Mouse (Mus musculus): ENCODE measurements around the gene Kif21b.

The Kif21b gene

GRCm38 (mm10) chr1:136159830-136160229 is 28.6 kb downstream of the Kif21b start:
- DNase-seq (ENCODE audit: low spot score), result no peak

DNA sequence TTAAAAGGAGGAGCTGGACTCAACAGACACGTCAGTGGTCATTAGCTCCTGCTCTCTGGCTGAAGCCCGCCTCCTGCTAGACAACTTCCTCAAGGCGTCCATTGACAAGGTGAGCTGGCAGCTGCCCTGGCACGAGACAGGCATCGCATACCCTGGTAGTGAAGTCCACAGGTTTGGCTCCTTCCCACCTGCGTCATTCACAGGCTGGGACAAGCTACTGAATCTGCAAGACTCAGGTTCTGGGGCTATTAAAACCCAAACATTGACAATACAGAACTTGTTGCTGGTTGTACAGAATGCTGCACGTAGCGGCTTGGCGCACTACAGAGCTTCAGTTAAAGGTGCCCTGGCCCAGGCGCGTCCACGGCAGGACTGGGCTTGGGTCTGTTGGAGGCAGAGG is 29.1 kb downstream of the Kif21b start:
- DNase-seq (ENCODE audit: low spot score), result no peak

DNA sequence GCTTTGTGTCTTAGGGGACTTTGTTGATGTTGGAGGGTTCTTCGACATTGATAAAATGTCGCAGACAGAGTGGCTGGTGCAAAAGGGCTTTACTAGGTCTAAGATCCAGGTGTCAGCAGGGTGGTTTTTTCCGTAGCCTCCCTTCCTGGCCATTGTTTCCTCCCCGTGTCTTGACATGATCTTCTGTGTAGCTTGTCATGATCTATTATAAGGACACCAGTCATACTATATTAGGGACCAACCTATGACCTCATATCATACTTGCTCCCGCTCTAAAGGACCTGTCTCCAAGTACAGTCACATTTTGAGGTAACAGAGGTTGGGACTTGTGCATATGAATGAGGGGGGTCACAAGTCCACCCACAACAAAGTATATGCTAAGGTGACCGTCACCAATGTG is 29.7 kb downstream of the Kif21b start:
- no peak for DNase-seq (ENCODE audit: low spot score)

- no peak for DNase-seq (ENCODE audit: low spot score)
These were observed 30.2 kb downstream of the Kif21b start for GRCm38 (mm10) chr1:136161333-136161921.

- DNase-seq (ENCODE audit: low spot score), result no peak
These were observed 34.2 kb downstream of the Kif21b start for GRCm38 (mm10) chr1:136165436-136165835.

DNA sequence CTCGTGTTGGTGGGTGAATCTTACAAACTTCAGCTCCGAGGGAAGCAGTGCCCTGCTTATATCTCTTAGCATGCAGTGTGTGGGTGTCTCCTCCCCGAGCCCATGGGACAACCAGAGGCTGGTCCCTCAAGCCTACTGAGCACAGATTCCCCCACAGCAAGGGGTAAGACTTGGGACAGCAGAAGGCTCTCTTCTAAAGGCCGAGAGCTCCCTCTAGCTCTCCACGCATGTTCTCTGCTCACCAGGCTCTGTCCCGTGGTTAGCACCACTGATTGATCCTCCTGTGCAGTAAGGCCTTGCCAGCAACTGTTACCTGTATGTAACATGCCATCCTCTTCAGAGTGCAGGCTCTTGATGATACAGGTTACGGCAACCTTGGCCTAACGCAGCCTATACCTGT is 36.5 kb downstream of the Kif21b start:
- no peak for DNase-seq (ENCODE audit: low spot score)

DNA sequence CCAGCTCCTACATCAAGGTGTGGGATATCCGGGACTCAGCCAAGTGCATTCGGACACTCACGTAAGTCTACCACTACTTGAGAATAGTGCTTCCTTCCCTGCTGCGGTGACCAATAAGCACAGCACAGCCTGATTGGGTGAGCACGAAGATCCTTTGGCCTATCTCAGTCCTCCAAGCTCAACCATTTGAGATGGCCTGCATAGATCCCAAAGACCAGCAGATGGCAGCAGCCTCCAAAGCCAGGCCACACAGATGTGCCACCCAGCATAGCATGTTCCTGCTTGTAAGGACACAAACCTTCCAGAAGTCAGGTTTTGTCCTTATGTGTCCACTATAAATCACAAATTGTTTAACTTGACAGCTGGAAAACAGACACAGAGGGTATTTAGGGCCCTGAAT is 38.9 kb downstream of the Kif21b start:
- peak; percentile 76 for DNase-seq (ENCODE audit: low spot score)

- DNase-seq (ENCODE audit: low spot score), result no peak
These were observed 41.5 kb downstream of the Kif21b start for GRCm38 (mm10) chr1:136172696-136173095.

DNA sequence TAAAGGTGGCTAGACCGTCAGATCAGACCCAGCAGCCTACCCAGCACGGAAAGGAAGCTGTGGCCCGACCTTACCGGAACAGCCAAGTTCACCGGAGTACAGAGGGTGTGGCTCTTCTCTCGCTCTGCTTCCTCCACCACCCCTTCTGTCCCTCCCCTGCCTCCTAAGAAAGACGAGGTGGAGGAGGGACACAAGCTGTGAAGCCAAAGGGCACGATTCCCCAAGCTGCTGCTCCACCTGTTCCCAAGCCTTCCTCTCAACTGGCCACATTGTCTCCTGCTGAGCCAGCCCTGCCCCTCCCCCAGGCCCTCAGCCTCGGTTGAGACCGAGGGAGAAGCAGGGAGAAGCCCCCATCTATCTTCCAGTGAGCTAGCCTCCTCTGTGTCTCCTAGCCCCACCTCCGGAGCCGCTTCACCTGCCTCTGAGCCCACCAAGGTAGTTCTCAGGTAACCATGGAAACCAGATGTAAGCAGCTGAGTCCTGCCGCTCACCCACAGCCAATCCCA is 43.0 kb downstream of the Kif21b start:
- DNase-seq (ENCODE audit: low spot score), result no peak

DNA sequence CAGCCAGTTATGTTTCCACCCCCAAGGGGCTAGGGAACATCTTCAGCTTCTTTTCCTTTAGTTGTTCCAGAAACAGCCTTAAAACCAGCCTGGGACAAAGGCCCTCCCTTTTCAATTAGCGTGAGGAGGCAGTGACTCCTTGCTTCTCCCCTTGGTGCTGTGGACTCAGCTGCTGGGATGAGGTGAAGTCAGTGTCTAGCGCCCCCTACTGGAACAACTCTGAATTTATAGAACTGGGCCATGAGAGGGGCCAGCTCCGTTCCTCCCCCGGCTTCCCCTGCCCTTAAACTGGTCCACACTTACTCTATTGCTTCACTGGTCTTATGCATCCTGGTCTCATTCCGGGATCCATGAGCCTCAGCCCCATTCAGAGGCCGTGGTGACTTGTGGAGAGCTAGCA is 44.0 kb downstream of the Kif21b start:
- no peak for DNase-seq (ENCODE audit: low spot score)

- no peak for DNase-seq (ENCODE audit: low spot score)
These were observed 45.9 kb downstream of the Kif21b start for GRCm38 (mm10) chr1:136177085-136177484.

GRCm38 (mm10) chr1:136178741-136179140 is 47.6 kb downstream of the Kif21b start:
- no peak for DNase-seq (ENCODE audit: low spot score)

DNA sequence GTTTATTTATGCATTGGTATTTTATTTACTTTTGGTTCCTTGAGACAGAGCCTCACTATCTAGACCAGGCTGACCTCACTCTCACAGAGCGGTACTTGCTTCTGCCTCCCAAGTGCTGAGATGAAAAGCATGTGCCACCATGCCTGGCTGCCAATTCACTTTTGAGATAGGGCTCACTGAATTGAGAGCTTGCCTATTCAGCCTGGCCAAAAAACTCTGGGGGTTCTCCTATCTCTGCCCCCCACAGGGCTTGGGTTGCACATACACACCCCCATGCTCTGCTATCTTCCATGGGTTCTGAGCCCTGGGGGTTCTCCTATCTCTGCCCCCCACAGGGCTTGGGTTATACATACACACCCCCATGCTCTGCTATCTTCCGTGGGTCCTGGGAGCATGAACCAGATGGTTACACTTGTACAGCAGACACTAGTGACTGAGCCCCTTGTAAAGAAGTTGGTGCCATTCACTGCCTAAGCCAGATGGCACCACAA is 48.4 kb downstream of the Kif21b start:
- DNase-seq (ENCODE audit: low spot score), result no peak

- no peak for DNase-seq (ENCODE audit: low spot score)
These were observed 58.8 kb downstream of the Kif21b start for GRCm38 (mm10) chr1:136190033-136190432.

GRCm38 (mm10) chr1:136212803-136213202 is 81.6 kb downstream of the Kif21b start, which contains the start of gene Mroh3:
Gene Mroh3, minus strand, starts transcription at chr1:136212828.
- no peak for DNase-seq (ENCODE audit: low spot score)

GRCm38 (mm10) chr1:136214304-136214703 is 83.1 kb downstream of the Kif21b start:
- DNase-seq (ENCODE audit: low spot score), result no peak

DNA sequence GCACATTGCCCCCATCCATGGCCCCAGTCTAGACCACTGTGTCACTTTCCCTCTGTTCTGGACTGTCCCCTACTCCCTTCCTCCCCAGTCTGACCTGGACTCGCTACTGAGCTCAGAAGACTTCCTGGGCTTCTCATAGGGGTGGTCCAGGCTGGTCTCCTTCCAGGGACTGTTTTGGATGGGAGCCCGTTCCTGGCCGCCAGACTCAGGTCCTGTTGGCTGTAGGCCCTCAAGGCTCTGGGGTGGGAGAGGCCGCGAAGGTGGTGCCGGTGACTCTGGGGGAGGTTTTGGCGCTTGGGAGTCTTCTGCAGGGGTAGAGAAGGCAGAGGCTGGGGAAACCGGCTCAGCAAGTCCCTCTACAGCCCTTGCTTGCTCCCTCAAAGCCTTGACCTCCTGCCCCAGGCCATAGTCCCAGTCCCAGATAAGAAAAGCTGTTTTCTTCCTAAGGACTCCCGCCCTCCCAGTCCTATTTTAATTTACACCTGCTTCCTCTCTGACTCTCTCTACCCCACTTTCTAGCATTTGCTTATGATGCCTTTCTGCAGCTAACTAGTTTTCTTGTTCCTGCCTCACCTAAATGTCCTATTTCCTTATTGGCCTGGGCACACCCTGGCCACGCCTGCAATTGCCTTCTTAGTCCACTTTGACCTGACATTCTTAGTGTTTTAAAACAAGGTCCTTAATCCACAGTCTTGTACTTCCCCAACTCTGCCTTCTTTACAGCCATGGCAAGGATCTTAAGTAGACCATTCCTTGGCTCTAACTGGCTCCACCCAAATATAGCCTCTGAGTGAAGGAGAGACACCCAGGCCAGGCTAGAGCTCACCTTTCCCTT is 89.1 kb downstream of the Kif21b start:
- no peak for DNase-seq (ENCODE audit: low spot score)

DNA sequence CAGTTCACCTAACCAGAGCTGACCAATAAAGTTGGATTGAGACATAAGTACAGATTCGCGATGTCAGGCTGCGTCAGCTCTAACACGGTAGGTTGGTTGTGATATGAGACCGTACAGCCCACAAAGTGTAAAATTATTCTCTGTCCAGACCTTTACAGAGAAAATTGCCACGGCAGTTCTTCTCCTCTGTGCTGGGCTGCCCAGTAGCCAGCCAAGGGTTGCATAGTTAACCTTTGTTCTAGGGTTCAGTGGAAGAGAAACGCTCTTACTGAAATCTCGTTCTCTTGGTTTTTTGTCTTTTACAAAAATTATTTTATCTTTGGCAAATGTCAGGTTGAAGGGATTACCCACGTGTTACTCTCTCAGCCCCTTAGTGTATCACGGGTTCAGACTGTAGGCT is 91.2 kb downstream of the Kif21b start:
- DNase-seq (ENCODE audit: low spot score), result no peak

DNA sequence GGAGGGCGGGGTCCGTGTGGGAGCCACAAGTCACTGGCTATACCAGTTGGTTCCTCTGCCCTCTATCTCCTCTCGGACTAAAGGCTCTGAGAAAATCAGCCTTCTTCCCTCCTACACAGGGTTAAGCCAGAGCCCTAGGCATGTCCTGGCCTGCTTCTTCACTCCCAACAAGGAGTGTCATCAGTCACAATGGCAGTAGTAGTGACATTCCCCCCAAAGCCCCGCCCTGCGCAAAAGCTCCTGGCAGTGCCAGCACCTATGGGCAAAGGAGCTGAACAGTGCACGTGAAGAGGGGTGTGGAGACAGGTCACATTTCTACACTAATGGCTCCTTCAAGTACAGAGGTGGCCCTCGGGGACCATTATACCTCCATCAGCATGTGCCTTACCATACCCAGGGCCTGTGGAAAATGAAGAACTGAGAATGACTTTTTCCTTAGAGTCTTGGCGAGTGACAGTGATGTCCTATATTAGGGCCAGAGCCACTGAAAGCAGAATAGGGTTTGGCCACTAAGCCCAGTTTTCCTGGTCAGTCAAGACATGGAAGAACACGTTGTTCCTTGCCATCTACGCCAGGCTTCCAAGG is 92.7 kb downstream of the Kif21b start:
- DNase-seq (ENCODE audit: low spot score), result no peak

- DNase-seq (ENCODE audit: low spot score), result no peak
These were observed 94.7 kb downstream of the Kif21b start for GRCm38 (mm10) chr1:136225846-136226245.

DNA sequence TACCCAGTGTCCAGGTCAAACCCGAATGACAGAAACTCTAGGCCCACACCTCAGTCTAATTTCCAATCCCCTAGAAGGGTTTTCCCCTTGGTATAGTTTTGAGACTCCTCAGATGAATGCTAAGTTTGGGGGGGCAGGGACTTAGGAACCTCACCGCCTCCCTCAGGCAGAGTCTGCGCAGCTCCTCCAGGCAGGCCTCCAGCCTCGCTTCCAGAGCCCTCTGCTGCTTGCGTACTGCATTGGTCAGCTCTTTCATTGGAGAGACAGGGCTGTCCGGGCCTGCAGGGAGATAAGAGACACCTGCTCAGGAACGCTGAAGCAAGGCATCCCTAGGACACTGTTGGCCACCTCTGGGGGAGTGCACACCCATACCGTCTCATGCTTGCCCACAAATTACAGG is 95.4 kb downstream of the Kif21b start:
- no peak for DNase-seq (ENCODE audit: low spot score)
